Mouse (Mus musculus): ENCODE measurements around the gene Cadm1.

DNA sequence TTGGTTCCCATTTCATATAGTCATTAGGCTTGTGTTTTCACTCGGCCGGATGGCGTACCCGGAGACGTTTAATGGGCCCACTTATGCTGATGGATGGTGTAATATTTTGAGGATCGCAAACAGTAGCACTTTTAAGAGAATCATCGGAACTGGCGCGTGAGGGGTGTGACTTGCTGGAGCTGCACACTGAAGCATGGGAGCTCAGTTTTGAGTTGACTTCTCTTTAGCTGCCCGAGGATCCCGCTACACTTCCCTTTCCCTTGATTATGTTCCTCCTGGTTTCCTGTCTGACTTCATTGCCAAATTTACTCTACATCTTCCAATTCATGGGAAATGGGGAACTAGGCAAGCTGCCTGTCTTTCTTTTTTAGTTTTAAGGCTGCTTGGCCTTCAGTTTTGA is 121.5 kb downstream of the Cadm1 start:
- TF ChIP-seq EP300 (IDR thresholded peaks at IDR 0.05; ENCODE audit: low read depth): no peak
- TF ChIP-seq CTCF (IDR thresholded peaks at IDR 0.05; ENCODE audit: low read depth): no peak
